Mouse (Mus musculus): ENCODE data around the gene Magi2. TPM values are rescaled to one million over a fixed set of nuclear protein-coding genes. Genes with fewer than 3 reads are reported as not detected.
"Not testable (repeated sequence)": the region's sequence is repeated elsewhere in the genome, so short reads cannot be mapped to it uniquely, and the experiment has no call there.

Magi2 gene
- polyA plus RNA-seq, 1 experiment from 2014 or later, result 7.3 TPM

- no peaks in the 10 kb centered on the region for H3K27me3 ChIP-seq (ENCODE audit: control insufficient read depth, insufficient read depth, low read length)
- H3K9ac ChIP-seq (replicated peaks; ENCODE audit: low read depth, low read length), result no peak overlapping the region
- no peak overlapping the region for H3K27ac ChIP-seq (ENCODE audit: low read length)
- H3K36me3 ChIP-seq (ENCODE audit: control insufficient read depth, insufficient read depth, low read length), result no peaks in the 10 kb centered on the region
- 64% methylated on average over 4 of the region's 4 CpGs for WGBS
- H3K4me1 ChIP-seq (ENCODE audit: control insufficient read depth, insufficient read depth, low read length), result no peaks in the 10 kb centered on the region
- H3K4me3 ChIP-seq (ENCODE audit: low read depth, low read length), result no peak overlapping the region
- H3K9me3 ChIP-seq (ENCODE audit: control insufficient read depth, low read depth, low read length), result no peaks in the 10 kb centered on the region
- H3K4me2 ChIP-seq (replicated peaks; ENCODE audit: low read depth, low read length), result no peak overlapping the region
- ATAC-seq (ENCODE audit: insufficient number of reproducible peaks, insufficient read depth, low FRiP score, low read depth), result no peak
Measured at GRCm38 (mm10) chr5:20720201-20720900, 1493.5 kb downstream of the Magi2 start.

GRCm38 (mm10) chr5:20723226-20723625 lies 1496.4 kb downstream of the Magi2 start:
- H3K4me2 ChIP-seq (replicated peaks; ENCODE audit: low read depth, low read length); H3K9me3 ChIP-seq (ENCODE audit: control insufficient read depth, low read depth, low read length); ATAC-seq (ENCODE audit: insufficient number of reproducible peaks, insufficient read depth, low FRiP score, low read depth); H3K27me3 ChIP-seq (ENCODE audit: control insufficient read depth, insufficient read depth, low read length); H3K9ac ChIP-seq (replicated peaks; ENCODE audit: low read depth, low read length); H3K36me3 ChIP-seq (ENCODE audit: control insufficient read depth, insufficient read depth, low read length); H3K4me1 ChIP-seq (ENCODE audit: control insufficient read depth, insufficient read depth, low read length); H3K27ac ChIP-seq (ENCODE audit: low read length); H3K4me3 ChIP-seq (ENCODE audit: low read depth, low read length): not testable (repeated sequence)
- 78% methylated on average over 3 of the region's 4 CpGs for WGBS

- H3K27me3 ChIP-seq (ENCODE audit: control insufficient read depth, insufficient read depth, low read length), result no peaks in the 10 kb centered on the region
- WGBS, result 55% methylated on average over 2 of the region's 2 CpGs
- H3K36me3 ChIP-seq (ENCODE audit: control insufficient read depth, insufficient read depth, low read length), result no peaks in the 10 kb centered on the region
- no peaks in the 10 kb centered on the region for H3K9me3 ChIP-seq (ENCODE audit: control insufficient read depth, low read depth, low read length)
- H3K4me2 ChIP-seq (replicated peaks; ENCODE audit: low read depth, low read length), result no peak overlapping the region
- no peak overlapping the region for H3K27ac ChIP-seq (ENCODE audit: low read length)
- no peaks in the 10 kb centered on the region for H3K4me1 ChIP-seq (ENCODE audit: control insufficient read depth, insufficient read depth, low read length)
- H3K4me3 ChIP-seq (ENCODE audit: low read depth, low read length), result no peak overlapping the region
- no peak for ATAC-seq (ENCODE audit: insufficient number of reproducible peaks, insufficient read depth, low FRiP score, low read depth)
- no peak overlapping the region for H3K9ac ChIP-seq (replicated peaks; ENCODE audit: low read depth, low read length)
Measured at GRCm38 (mm10) chr5:20738795-20739194, 1512.0 kb downstream of the Magi2 start.

- Histone ChIP-seq H3K27ac (ENCODE audit: low read length) (no peak overlapping the region), H3K9ac (replicated peaks; ENCODE audit: low read depth, low read length) (no peak overlapping the region), H3K27me3 (ENCODE audit: control insufficient read depth, insufficient read depth, low read length) (no peaks in the 10 kb centered on the region), H3K4me2 (replicated peaks; ENCODE audit: low read depth, low read length) (no peak overlapping the region), H3K9me3 (ENCODE audit: control insufficient read depth, low read depth, low read length) (no peaks in the 10 kb centered on the region), H3K36me3 (ENCODE audit: control insufficient read depth, insufficient read depth, low read length) (no peaks in the 10 kb centered on the region), H3K4me3 (ENCODE audit: low read depth, low read length) (no peak overlapping the region), H3K4me1 (ENCODE audit: control insufficient read depth, insufficient read depth, low read length) (no peaks in the 10 kb centered on the region)
- ATAC-seq (ENCODE audit: insufficient number of reproducible peaks, insufficient read depth, low FRiP score, low read depth), result peak; percentile 69; the same call in 1 of the 2 replicates
- 64% methylated on average over 6 of the region's 6 CpGs for WGBS
Measured at GRCm38 (mm10) chr5:20741193-20741592, 1514.4 kb downstream of the Magi2 start.

GRCm38 (mm10) chr5:20741936-20742335 lies 1515.1 kb downstream of the Magi2 start:
- Histone ChIP-seq H3K9me3 (ENCODE audit: control insufficient read depth, low read depth, low read length) (no peaks in the 10 kb centered on the region), H3K4me2 (replicated peaks; ENCODE audit: low read depth, low read length) (no peak overlapping the region), H3K27me3 (ENCODE audit: control insufficient read depth, insufficient read depth, low read length) (no peaks in the 10 kb centered on the region), H3K4me3 (ENCODE audit: low read depth, low read length) (no peak overlapping the region), H3K36me3 (ENCODE audit: control insufficient read depth, insufficient read depth, low read length) (no peaks in the 10 kb centered on the region), H3K27ac (ENCODE audit: low read length) (no peak overlapping the region), H3K4me1 (ENCODE audit: control insufficient read depth, insufficient read depth, low read length) (no peaks in the 10 kb centered on the region), H3K9ac (replicated peaks; ENCODE audit: low read depth, low read length) (no peak overlapping the region)
- ATAC-seq (ENCODE audit: insufficient number of reproducible peaks, insufficient read depth, low FRiP score, low read depth), result no peak
- WGBS, result 91% methylated on average over 8 of the region's 8 CpGs

- WGBS, result 72% methylated on average over 4 of the region's 4 CpGs
- no peak for ATAC-seq (ENCODE audit: insufficient number of reproducible peaks, insufficient read depth, low FRiP score, low read depth)
- H3K4me2 ChIP-seq (replicated peaks; ENCODE audit: low read depth, low read length), result no peak overlapping the region
- no peaks in the 10 kb centered on the region for H3K4me1 ChIP-seq (ENCODE audit: control insufficient read depth, insufficient read depth, low read length)
- no peak overlapping the region for H3K4me3 ChIP-seq (ENCODE audit: low read depth, low read length)
- no peak overlapping the region for H3K9ac ChIP-seq (replicated peaks; ENCODE audit: low read depth, low read length)
- no peaks in the 10 kb centered on the region for H3K27me3 ChIP-seq (ENCODE audit: control insufficient read depth, insufficient read depth, low read length)
- H3K36me3 ChIP-seq (ENCODE audit: control insufficient read depth, insufficient read depth, low read length), result no peaks in the 10 kb centered on the region
- H3K27ac ChIP-seq (ENCODE audit: low read length), result no peak overlapping the region
- H3K9me3 ChIP-seq (ENCODE audit: control insufficient read depth, low read depth, low read length), result no peaks in the 10 kb centered on the region
Measured at GRCm38 (mm10) chr5:20748142-20748541, 1521.3 kb downstream of the Magi2 start.

- no peak overlapping the region for H3K4me3 ChIP-seq (ENCODE audit: low read depth, low read length)
- H3K27me3 ChIP-seq (ENCODE audit: control insufficient read depth, insufficient read depth, low read length), result no peaks in the 10 kb centered on the region
- no peaks in the 10 kb centered on the region for H3K4me1 ChIP-seq (ENCODE audit: control insufficient read depth, insufficient read depth, low read length)
- H3K36me3 ChIP-seq (ENCODE audit: control insufficient read depth, insufficient read depth, low read length), result no peaks in the 10 kb centered on the region
- no peak overlapping the region for H3K4me2 ChIP-seq (replicated peaks; ENCODE audit: low read depth, low read length)
- ATAC-seq (ENCODE audit: insufficient number of reproducible peaks, insufficient read depth, low FRiP score, low read depth), result no peak
- 89% methylated on average over 8 of the region's 8 CpGs for WGBS
- H3K27ac ChIP-seq (ENCODE audit: low read length), result no peak overlapping the region
- no peaks in the 10 kb centered on the region for H3K9me3 ChIP-seq (ENCODE audit: control insufficient read depth, low read depth, low read length)
- H3K9ac ChIP-seq (replicated peaks; ENCODE audit: low read depth, low read length), result no peak overlapping the region
Measured at GRCm38 (mm10) chr5:20748856-20749255, 1522.0 kb downstream of the Magi2 start.

- H3K27me3 ChIP-seq (ENCODE audit: control insufficient read depth, insufficient read depth, low read length), result no peaks in the 10 kb centered on the region
- no peaks in the 10 kb centered on the region for H3K4me1 ChIP-seq (ENCODE audit: control insufficient read depth, insufficient read depth, low read length)
- no peak overlapping the region for H3K4me3 ChIP-seq (ENCODE audit: low read depth, low read length)
- 84% methylated on average over 3 of the region's 3 CpGs for WGBS
- no peak overlapping the region for H3K9ac ChIP-seq (replicated peaks; ENCODE audit: low read depth, low read length)
- H3K9me3 ChIP-seq (ENCODE audit: control insufficient read depth, low read depth, low read length), result no peaks in the 10 kb centered on the region
- no peak overlapping the region for H3K27ac ChIP-seq (ENCODE audit: low read length)
- H3K36me3 ChIP-seq (ENCODE audit: control insufficient read depth, insufficient read depth, low read length), result no peaks in the 10 kb centered on the region
- no peak for ATAC-seq (ENCODE audit: insufficient number of reproducible peaks, insufficient read depth, low FRiP score, low read depth)
- no peak overlapping the region for H3K4me2 ChIP-seq (replicated peaks; ENCODE audit: low read depth, low read length)
Measured at GRCm38 (mm10) chr5:20749535-20749934, 1522.7 kb downstream of the Magi2 start.

GRCm38 (mm10) chr5:20751000-20751399 lies 1524.2 kb downstream of the Magi2 start:
- no peak for ATAC-seq (ENCODE audit: insufficient number of reproducible peaks, insufficient read depth, low FRiP score, low read depth)
- Histone ChIP-seq H3K4me2 (replicated peaks; ENCODE audit: low read depth, low read length) (no peak overlapping the region), H3K9ac (replicated peaks; ENCODE audit: low read depth, low read length) (no peak overlapping the region), H3K27me3 (ENCODE audit: control insufficient read depth, insufficient read depth, low read length) (no peaks in the 10 kb centered on the region), H3K4me3 (ENCODE audit: low read depth, low read length) (no peak overlapping the region), H3K4me1 (ENCODE audit: control insufficient read depth, insufficient read depth, low read length) (no peaks in the 10 kb centered on the region), H3K9me3 (ENCODE audit: control insufficient read depth, low read depth, low read length) (no peaks in the 10 kb centered on the region), H3K36me3 (ENCODE audit: control insufficient read depth, insufficient read depth, low read length) (no peaks in the 10 kb centered on the region), H3K27ac (ENCODE audit: low read length) (no peak overlapping the region)
- WGBS, result 77% methylated on average over 7 of the region's 7 CpGs

Data from stomach, embryonic 14.5 days (tissue).